Mouse (Mus musculus) monocyte, adult 59 days (primary cell): ENCODE measurements around the gene Txndc2. TPM values are rescaled to one million over a fixed set of nuclear protein-coding genes. Genes with fewer than 3 reads are reported as not detected.

ENCODE experiments used
- total RNA-seq, 2 experiments: library from RNA; stranded (reverse); gene quantifications; one replicate each; pipeline ENCODE4 v1.2.4; 2023

Gene Txndc2
- 1 to 10 TPM in 1 of 2 experiments, under 1 TPM in 1; 0.86 to 1.1 TPM for total RNA-seq

DNA sequence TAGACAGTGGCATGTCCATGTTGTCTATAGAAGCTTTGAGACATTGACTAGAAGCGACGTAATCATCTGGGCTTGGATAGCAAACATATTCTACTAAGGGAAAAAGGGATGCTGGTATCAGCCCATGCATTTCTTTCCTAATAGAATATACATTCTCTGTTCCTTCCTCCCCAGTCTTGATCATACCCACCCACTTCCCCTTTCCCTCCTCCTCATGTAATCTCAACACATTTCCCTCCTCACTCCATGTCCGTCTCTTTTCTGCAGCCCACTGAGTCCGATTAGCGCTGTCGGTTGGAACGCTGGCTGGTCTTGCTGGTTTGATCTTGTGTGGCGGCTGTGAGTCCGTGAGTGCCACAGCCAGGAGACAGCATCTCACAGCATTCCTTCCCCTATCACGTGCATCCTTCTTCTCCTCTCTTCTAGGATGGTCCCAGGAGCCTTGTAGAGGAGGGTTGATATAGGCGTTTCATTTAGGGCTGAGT is at the start of gene Txndc2:
Gene Txndc2 (minus strand): TSS at position 435 of the 485 bp plus-strand sequence.

DNA sequence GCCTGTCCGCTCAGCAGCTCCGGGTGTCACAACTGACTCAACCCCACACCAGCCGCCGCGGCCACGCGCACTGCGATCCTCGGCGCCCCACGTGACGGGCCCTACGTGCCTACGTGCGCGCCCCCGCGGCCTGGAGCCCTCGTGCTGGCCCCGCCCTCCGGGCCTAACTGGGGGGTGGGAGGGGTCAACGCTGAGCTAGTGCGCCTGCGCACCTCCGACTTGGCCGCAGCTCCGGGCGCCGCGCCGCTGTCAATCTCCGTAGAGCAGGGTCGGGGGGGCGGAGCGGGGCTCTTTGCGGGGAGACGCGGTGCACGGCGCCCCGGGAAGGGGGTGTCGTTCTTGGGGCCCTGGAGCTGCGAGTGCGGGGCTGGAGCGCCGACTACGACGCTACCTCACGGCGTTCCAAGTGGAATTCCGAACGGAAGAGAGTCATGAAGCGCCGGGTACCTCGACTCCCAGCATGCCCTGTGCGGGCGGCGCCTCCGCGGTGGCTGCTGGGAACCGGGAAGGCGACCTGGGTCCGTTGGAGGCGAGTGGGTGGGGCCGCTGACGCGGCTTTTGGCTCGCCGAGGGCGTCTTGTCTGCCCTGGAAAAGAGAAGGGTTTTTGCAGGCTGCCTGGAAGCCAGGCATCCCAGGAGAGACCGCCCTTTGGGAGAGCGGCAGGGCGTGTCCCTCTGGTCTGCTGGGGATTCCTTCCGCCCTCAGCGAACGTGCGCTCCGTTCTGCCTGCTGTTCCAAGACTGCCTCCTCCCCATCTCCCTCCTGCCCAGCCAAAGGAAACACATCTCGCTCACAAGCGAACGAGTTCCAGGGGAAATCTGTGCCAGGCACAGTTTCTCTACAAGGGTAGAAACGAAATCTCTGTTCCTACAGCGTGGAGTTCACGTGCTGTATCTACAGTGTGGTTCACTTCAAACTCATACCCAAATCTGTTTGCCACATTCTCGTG is 28.2 kb downstream of the Txndc2 start, which contains the start of gene Vapa:
Gene Vapa (minus strand): TSS at position 93 of the 950 bp plus-strand sequence.

Other genes with a start within 250 kb of the Txndc2 start
- gene Tmem232, start 101.4 kb downstream of the Txndc2 start, total RNA-seq = not detected
- 10 to 100 TPM; 78.2 to 86.0 TPM for gene Vapa, start 28.6 kb downstream of the Txndc2 start, total RNA-seq
- gene Rab31, start 130.6 kb upstream of the Txndc2 start, total RNA-seq = 100 to 1,000 TPM in 1 of 2 experiments, 10 to 100 TPM in 1; 98.3 to 105 TPM
- gene Ppp4r1, start 140.4 kb upstream of the Txndc2 start, total RNA-seq = 100 to 1,000 TPM; 112 to 115 TPM
- 10 to 100 TPM; 75.4 to 76.1 TPM for gene Ralbp1, start 243.6 kb upstream of the Txndc2 start, total RNA-seq